Mouse (Mus musculus) brain, adult 2 months (tissue): ENCODE measurements around the gene Phc3.
A peak's percentile ranks its signal among the peaks of the same experiment; 100 is the strongest.

ENCODE experiments used
- DNase-seq: peaks from one replicate; pipeline ENCODE4 v3.0.0; 2011; ENCODE audit warnings: low read depth, low spot score

The Phc3 gene

DNA sequence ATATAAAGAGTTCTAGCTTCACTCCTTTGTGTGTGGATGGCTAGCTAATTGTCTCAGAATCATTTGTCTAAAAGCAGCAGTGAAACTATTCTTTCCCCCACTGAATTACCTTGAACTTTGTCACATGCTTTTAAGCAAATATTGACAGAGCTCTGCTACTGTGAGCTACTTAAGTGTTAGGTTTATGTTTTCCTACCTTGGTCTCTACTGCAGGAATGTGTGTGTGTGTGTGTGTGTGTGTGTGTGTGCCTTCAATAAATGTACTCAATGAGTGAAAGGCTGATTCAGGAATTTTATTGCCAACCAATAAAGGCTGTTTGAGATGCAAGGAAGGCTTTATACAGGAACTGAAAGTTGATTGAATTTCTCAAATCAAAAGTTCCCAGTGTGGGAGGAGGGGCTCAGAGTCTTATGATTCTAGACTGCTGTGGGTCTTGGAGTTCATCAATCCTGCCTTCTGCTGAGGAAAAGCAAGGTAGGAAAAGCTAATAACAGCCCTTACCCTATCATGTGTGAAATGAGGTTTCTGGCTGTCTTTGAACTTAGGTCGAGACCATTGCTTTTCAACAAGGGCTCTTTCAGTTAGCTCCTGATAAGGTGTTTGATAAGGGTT is 7.9 kb upstream of the Phc3 start:
- DNase-seq, result no peak

DNA sequence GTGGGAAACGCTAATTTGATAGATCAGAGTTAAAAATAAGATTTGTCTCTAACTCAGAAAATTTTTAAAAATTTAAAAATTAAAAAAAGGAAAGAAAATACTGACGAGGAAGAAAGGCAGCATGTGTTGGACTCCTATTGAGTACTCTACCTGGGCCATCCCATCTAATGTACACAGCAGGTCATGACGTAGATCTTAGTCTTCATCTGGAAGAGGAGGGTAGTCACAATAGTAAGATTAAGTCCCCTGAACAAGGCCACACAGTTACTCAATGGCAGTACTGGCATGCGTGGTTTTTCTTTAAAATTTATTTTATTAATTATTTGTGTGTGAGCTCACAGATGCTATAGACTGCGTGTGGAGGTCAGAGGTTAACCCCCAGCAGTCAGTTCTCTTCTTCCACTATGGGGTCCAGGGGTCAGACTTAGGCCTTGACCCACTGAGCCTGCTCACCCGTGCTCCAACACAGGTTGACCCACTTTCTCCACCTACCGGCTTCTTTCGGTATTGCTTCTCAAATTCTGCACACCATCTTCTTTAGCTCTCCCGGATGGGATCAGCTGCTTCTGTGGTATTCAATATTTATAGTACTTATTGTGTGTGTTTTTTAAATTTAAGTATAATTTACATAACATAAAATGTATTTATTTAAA is 6.0 kb upstream of the Phc3 start:
- peak; percentile 62 for DNase-seq

- peak; percentile 77 for DNase-seq
Observed at GRCm38 (mm10) chr3:30968531-30969092, 603 bp downstream of the Phc3 start.

- no peak for DNase-seq
Observed at GRCm38 (mm10) chr3:30965644-30966043, 3.6 kb downstream of the Phc3 start.

DNA sequence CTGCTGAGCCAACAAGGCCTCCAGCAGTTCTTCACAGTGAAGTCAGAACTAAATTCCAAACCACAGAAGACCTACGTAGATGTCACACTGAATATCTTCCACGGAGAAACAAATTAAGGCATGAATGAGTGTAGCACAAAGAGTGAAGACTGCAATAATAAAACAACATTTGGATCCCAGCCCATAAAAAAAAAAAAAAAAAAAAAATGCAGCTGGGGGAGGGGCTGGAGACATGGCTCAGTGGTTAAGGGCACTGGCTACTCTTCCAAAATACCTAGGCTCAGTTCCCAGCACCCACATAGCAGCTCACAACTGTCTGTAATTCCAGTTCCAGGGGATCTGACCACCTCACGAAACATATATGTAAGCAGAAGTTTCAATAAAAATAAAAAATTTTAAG is 5.0 kb downstream of the Phc3 start:
- no peak for DNase-seq

DNA sequence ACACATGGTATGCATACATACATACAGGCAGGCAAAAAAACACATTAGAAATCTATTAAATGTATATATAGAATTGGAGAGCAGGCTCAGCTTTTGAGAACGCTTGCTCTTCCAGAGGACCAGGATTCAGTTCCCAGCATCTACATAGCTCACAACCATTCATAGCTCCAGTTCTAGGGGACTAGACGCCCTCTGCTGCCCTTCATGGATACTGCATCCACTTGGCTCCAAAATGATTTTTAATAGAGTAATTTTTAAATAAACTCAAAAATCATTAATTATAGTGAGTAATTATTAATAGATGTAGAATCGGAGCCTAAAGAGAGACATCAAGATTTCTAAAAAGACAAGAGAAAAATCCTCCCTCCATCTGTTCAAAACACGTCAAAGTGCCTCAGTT is 6.1 kb downstream of the Phc3 start:
- DNase-seq, result no peak

GRCm38 (mm10) chr3:30959868-30960831 is 9.1 kb downstream of the Phc3 start:
- DNase-seq, result no peak

GRCm38 (mm10) chr3:30958709-30959108 is 10.5 kb downstream of the Phc3 start:
- DNase-seq, result no peak

DNA sequence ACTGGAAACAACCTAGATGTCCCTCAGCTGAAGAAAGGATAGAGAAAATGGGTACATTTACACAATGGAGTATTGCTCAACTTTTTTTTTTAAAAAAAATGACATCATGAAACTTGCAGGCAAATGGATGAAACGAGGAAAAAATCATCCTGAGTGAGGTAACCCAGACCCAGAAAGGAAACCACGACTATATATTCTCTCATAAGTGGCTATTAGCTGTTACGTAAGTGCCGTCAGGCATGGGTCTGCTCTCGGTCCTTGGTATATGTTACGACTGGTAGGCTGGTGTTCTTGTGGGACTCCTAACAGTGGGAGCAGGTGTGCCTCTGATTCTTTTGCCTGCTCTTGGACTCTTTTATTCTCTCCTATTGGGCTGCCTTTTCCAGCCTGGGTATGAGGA is 12.9 kb downstream of the Phc3 start:
- DNase-seq, result no peak

GRCm38 (mm10) chr3:30952273-30953070 is 16.7 kb downstream of the Phc3 start:
- peak; percentile 28 for DNase-seq

DNA sequence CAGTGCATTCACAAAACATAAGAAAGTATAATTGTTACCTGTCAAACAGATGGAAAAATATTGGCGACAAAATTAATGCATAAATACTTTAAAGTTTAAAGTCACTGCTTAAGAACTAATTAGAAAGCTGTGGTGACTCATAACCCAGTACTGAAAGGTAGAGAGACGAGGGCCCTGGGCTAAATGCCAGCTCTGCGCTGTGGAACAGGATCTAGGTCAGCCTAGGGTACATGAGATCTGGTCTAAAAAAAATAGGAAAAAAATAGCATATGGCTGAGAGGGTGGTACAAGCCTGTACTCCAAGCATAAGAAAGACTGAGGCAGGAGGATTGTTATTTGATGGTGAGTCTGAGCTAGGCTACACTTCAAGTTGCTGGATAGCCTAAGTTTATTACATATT is 17.6 kb downstream of the Phc3 start:
- peak; percentile 91 for DNase-seq

GRCm38 (mm10) chr3:30934384-30934783 is 34.8 kb downstream of the Phc3 start:
- DNase-seq, result no peak

DNA sequence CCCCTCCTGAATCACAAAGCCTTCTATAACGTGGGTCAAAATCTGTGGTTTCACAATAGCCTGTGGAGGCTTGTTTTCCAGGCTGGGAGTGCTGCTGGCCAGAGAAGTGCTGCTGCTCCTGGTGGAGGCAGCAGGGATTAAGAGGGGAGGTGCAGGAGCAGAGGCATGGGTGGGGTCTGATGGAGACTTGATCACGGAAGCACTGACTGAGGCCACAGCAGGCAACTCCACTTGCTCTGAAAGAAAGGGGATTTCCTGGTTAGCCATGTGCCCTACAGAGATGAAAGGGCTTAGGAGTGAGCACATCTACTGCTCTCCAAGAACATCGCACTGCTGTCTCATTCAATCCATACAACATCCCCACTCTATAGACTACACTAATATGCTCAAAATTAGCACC is 39.4 kb downstream of the Phc3 start:
- DNase-seq, result no peak

DNA sequence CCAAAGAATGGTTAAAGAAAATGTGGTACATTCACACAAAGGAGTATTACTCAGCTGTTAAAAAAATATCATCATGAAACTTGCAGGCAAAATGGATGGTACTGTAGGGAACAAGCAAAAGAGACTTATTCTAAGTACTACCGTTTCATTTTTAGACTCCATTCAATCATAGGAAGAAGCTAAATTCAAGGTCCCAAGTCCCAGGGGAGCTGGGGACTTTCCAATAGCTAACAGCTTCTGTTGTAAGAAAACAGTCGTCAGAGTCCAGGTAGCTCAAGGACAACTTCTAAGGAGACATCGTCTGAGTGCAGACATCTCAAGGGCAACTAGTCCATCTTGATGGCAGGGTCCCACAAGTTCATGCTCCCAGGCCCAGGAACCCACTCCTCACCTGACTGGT is 41.6 kb downstream of the Phc3 start:
- DNase-seq, result no peak

DNA sequence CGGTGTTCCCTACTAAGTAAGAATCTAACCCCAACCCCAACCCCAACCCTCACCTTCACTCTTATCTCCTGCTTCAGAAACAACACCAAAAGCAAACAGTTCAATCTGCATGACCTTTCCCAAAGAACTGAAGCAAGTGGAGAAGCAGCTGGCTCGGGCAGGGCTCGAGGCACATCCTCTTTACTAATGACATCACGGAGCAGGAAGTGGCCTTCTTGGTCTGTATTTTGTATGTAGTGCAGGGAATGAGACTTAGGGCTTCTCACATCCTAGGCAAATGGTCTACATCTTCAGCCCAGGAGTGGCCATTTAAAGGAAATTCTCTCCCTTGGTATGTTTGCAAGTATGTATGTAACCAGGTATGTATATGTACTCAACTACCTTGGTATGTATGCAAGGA is 52.1 kb downstream of the Phc3 start:
- no peak for DNase-seq

- DNase-seq, result no peak
Observed at GRCm38 (mm10) chr3:30904658-30905057, 64.6 kb downstream of the Phc3 start.

DNA sequence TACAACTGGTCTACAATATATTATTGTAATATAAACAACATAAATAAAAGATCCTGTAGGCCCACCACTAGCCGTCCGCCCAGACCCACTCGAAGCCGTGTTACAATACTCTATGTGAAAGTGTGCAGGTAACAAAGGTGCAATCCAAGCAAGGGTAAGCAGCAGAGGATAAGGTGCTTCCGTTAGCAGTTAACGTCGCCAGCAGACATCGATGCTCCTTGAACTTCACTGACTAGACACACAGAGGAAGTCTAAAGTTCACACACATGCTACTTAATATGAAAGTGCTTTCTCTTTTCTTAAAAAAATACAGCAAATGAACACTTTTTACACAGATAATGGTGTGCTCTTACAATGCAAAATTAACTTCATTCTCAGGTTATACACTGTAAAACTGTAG is 69.8 kb downstream of the Phc3 start:
- no peak for DNase-seq

DNA sequence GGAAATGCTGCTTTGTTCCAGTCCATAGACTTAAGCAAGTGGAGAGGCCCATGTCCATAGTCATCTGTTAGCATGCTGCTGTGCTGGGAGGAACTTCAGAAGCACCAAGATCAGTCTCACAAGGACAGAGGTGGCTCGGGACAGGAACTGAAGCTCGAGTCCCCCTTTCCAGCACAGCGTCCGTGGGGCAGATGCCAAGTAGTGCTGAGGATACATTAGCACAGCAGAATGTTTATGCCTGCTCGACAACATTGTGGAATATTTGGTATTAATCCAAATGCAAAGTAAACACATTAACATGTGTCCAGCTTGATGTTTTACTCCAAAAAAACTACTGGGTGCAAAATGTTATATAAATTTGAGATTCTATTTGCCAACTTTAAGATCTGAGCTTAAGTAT is 72.5 kb downstream of the Phc3 start:
- DNase-seq, result no peak

GRCm38 (mm10) chr3:30889014-30889413 is 80.2 kb downstream of the Phc3 start:
- no peak for DNase-seq

GRCm38 (mm10) chr3:30887449-30887848 is 81.8 kb downstream of the Phc3 start:
- DNase-seq, result no peak

DNA sequence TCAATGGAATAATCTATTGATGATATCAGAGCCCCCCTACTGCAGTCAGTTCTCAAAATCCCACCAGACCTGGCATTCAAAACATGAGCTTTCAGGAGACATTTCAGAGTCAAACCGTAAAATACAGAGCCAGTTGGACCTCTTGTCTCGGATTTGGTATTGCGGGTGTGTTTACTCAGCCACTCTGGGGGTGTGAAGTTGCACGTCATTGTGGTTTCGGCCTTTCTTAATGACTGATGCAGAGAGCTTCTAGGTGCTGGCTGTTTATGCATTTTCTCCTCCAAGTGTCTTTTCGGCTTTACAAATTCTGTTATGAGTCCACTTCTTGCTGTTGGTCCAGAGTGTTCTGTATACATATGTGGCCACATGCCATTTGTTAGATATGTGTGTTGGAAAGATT is 92.5 kb downstream of the Phc3 start:
- no peak for DNase-seq
